Mouse (Mus musculus): ENCODE measurements around the gene Tyw1.

GRCm38 (mm10) chr5:130331206-130331605 lies 75.8 kb downstream of the Tyw1 start:
- no peak for TF ChIP-seq POLR2A (IDR thresholded peaks at IDR 0.05; ENCODE audit: borderline replicate concordance, extremely low read depth, insufficient read depth, insufficient read length, poor library complexity, severe bottlenecking)
- TF ChIP-seq CTCF (IDR thresholded peaks at IDR 0.05; ENCODE audit: borderline replicate concordance, extremely low read depth, insufficient read depth, insufficient read length), result no peak
